Mouse (Mus musculus) bone marrow, adult 2 months (tissue): ENCODE data around the gene Ccdc187.

Experiments used
- CTCF ChIP-seq: fragments of 200-500 bp; IDR thresholded peaks from 2 replicates; pipeline ENCODE4 v1.5.1; 2011; ENCODE audit warnings: low read length, control low read depth; ENCODE audit not compliant: control insufficient read depth, insufficient read depth
- POLR2A ChIP-seq: fragments of 200-500 bp; IDR thresholded peaks from 2 replicates; pipeline ENCODE4 v1.6.1; 2011; ENCODE audit warnings: low read depth, mild to moderate bottlenecking, control low read depth, low read length, borderline replicate concordance; ENCODE audit not compliant: control insufficient read depth

DNA sequence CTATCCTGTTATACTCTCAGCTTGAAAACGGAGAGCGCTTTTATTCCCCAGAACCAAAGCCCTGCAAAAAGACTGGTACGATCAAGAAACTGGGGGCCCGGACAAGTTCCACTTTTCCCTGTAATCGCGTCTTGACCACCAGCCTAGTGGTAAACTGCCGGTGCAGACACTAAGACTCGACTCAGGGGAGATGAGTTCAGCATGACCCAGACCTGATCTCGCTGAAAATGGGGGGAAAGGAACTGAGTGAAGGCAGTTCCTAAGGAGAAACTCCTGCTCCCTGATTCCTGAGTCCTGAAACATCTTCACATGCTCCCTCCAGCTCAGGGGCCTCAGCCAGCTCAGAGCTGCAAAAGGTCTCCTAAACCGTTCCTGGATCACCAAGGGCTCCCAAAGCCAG, 88.6 kb downstream of the Ccdc187 start:
- TF ChIP-seq CTCF (no peak), POLR2A (no peak)
